Mouse (Mus musculus) heart, adult 18-20 months (tissue): ENCODE measurements around the gene Ccdc159. TPM values are rescaled to one million over a fixed set of nuclear protein-coding genes. Genes with fewer than 3 reads are reported as not detected.
A peak's percentile ranks its signal among the peaks of the same experiment; 100 is the strongest.

ENCODE experiments used
- DNase-seq, 2 experiments: peaks; one replicate each; pipeline ENCODE4 v3.0.0; 2021 to 2022; ENCODE audit warnings: mixed read lengths in 1 of 2
- long read RNA-seq, 2 experiments: library from polyadenylated mRNA; stranded (forward); transcript quantifications; one replicate each; pipeline ENCODE4 v2.0.0; 2021
- total RNA-seq, 2 experiments: library from RNA; stranded (reverse); gene quantifications; 2 replicates each; pipeline ENCODE4 v1.2.3; 2021

Ccdc159 gene
- total RNA-seq = 1 to 10 TPM; 3.7 to 6.0 TPM
- long read RNA-seq, experiment 1, partial matches to known transcripts = 3 of 8 reads
- long read RNA-seq, experiment 1, other reads (novel, unspliced or antisense) = 4 of 8 reads
- long read RNA-seq, experiment 2, partial matches to known transcripts = 0 of 6 reads
- long read RNA-seq, experiment 2, other reads (novel, unspliced or antisense) = 5 of 6 reads

DNA sequence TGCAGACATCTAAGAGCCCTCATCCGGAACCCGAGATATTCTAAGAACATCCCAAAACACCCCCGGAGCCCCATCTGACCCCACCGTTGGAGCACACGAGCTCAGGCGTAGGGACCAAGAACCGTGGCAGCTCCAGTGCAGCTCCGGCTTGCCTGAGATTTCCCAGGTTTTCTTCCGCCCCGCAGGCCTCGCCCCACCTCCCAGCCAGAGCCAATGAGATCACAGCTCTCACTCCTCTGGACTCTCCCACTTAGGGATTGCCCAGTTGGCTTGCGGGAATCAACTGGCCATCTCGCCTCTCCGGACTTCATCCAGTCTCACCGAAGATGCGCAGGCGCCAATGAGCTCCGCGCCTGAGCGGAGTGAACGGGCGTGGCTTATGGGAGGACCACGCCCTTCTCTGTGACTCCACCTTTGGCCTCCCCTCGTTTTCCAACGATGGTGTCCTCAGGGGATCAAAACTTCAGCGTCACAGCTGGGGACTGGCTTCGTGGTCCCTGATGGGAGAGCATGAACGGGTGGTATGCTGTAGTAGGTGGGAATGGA lies at the start of gene Ccdc159, which contains the start of gene Tmem205:
Gene Ccdc159, plus strand, starts transcription at position 264 of the 546 bp plus-strand sequence.
Gene Tmem205, minus strand, starts transcription at position 349 of the 546 bp plus-strand sequence.
- DNase-seq = peak; percentile 93 to 98

DNA sequence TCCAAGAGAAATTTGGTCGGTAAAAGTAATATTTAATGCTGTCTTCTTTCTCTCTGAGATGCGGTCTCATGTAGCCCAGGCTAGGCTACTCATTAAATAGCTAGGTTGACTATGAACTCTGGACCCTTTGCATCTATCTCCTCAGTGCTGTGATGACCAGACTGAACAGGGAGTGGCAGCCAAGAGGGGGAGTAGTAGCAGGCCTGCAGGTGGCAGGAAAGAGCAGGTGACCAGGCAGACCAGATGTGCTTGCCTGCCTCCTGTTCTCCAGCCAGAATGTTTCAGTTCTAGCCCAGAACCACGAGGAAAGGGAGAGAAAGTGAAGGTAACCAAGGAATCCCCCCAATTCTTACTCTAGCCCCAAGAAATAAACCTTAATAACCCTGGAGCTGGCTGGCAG lies 38.0 kb upstream of the Ccdc159 start:
- no peak for DNase-seq

DNA sequence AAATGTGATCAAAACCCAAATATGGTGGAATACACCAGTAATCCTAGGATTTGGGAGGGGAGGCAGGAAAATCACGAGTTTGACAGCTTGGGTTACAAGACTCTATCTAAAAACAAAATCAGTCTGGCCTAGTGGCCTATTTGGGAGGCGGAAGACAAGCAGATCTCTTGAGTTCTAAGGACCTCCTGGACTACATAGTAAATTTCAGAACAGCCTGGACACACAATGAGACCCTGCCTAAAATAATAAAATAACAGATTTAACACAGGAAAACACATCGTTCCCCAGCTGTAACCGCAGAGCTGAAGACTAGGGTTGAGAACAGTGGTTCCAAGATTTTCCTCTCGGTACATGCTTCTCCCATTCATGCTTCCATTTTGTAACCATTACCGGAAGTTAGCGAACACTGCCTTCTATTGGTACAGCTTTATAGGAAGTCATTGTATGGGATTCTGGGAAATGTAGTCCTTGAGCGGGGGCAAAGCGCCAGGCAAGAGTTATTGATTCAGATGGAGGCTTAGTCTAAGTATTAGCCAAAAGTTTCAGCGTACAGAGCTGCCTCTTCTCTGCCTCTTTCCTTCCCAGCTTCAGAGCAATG lies 25.9 kb upstream of the Ccdc159 start:
- peak; percentile 76 to 85 for DNase-seq

DNA sequence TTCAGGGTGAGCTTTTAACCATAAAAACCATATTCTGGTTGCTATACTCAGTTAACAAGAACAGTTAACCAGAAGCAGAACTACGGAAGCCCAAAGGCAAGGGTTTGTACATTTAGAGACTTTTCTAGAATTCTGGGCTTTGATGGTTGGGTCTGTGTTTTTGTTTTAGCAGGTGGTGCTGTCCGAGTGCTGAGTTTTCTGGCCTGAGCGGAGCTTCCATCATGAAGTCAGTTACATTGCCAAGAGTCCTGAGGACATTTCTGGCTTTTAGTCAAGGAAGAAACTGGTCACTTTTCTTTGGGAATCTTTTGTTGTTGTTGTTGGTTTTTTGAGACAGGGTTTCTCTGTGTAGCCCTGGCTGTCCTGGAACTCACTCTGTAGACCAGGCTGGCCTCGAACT lies 23.2 kb upstream of the Ccdc159 start:
- DNase-seq = no peak

DNA sequence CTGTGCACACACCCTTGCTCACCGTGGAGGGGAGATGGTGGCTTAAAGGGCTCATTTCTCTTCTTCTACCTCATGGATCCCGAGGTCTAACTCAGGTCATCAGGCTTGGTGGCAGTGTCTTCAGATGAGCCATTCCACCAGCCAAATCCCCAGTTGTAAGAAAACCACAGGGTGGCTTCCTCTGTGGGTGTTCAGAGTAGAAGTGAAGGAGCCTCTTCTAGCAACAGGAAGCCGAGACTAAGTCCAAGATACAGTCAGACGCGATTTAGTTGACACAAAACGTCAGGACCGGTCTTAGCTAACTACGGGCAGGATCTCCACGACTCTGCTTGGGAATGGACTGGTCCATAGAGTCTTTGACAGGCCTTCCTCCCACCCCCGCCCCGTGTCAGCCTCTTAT lies 19.1 kb upstream of the Ccdc159 start:
- DNase-seq = no peak

DNA sequence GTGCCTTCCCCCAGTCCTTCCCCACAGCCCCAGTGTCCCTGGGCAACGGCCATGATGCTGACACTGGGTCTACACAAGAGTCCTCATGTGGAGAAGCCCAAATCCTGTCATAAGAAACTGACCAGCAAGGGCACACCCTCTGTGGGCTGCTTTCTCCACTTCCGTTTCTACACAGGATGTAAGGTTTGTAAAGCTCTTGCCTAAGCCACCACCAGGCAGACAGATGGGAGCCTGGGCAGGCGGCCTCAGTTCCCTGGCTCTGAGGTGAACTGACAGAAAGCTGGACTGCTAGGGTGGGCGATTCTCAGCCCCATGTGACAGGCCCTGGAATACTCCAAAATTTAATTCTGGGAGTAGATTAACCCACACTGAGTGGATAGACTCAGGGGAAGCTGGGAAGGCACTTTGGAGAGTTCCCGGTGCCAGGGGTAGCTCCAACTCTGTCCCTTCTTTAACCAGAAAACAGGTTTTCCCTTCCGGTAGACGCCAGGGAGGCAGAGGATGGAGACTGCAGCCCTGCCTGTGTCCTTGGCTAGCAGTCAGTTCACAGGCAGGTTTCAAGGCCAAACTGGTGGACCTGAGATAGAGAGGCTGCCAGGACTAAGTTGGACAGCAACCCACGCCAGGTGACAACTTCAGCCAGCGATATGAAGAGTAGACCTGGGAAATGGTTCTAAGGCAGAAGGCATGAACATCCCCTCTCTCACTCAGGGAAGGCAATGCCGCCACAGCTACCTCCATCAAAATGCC lies 17.6 kb upstream of the Ccdc159 start:
- DNase-seq = no peak

DNA sequence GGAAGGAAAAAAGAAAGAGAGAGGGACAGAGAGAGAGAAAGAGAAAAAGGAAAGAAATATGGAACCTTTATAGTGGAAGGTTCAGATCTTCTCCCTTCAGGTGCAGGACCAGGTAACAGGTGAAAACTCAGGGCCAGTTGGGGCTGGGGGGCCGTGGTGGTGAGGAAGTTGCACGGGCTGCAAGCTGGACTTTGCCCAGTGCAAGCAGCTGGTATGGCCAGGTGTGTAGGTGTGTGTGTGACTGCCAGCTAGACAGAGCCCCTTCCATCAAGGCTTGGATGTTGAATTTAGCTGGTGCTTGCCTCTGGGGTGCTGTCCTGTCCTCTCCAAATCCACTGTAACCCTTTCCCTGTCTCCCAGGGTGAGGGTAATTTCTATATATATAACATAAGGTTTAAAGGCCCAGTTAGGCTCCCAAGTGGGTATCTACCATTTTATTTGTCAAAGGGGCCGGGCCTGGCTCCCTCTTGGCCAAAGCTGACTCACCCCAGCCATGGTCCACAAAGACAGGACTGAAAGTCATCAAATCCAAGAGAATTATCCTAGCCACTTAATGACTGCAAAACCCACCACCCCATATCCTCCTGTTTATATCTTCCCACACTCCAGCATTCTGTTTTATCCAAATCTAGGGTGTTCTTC lies 10.3 kb upstream of the Ccdc159 start:
- DNase-seq = no peak

DNA sequence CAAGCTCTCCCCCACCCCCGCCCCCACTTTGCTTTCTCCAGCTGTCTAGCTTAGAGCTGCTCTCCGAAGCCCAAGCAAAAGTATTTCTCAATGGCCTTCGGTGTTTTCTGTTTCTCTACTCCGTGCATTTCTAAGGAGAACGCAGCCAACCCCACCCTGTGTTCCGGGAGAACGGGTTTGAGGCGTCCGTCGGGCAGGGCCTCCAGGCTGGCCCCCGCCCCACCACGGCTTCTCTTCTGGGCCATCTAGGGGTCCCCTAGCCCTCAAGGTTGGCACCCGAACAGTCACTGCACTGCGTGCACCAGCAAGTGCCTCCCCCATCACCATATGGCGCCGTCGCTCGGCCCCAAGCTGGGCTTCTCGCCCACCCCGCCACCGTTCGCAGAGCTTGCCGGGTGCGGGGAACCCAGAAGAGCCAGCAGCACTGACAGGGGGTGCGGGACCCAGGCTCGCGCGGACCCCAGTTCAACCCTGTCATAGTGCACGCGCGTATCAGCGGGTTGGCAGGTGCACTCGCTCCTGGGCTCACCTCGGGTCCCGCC lies 9.7 kb upstream of the Ccdc159 start:
- peak; percentile 42 to 51 for DNase-seq

DNA sequence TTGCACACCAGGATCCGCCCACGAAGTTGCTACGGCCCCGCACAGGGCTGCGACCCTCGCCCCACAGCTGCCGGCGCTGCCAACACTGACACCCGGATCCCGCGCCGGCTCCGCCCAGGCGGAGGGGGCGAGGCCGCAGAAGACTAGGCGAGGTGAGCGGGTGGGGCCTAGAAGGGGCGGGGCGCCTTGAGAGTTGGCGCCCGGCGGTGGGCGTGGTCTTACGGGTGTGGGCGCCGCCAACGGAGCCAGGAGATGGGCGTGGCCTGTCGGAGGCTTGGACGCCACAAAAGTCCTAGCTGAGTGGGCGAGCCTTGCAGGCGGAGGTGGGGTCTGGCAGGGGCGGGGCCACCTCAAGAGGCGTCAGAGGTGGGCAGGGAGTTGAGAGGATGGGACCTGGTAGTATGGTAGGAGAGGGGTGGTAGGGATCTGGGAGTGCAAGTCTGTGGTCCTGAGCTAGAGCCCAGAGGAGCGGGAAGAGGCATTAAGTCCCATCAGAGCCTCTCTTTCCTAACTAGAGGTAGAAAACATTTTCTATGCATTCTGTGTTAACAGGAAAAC lies 9.2 kb upstream of the Ccdc159 start, which contains the start of gene Rab3d:
Gene Rab3d, minus strand, starts transcription at position 158 of the 558 bp plus-strand sequence.
- peak; percentile 96 to 97 for DNase-seq

DNA sequence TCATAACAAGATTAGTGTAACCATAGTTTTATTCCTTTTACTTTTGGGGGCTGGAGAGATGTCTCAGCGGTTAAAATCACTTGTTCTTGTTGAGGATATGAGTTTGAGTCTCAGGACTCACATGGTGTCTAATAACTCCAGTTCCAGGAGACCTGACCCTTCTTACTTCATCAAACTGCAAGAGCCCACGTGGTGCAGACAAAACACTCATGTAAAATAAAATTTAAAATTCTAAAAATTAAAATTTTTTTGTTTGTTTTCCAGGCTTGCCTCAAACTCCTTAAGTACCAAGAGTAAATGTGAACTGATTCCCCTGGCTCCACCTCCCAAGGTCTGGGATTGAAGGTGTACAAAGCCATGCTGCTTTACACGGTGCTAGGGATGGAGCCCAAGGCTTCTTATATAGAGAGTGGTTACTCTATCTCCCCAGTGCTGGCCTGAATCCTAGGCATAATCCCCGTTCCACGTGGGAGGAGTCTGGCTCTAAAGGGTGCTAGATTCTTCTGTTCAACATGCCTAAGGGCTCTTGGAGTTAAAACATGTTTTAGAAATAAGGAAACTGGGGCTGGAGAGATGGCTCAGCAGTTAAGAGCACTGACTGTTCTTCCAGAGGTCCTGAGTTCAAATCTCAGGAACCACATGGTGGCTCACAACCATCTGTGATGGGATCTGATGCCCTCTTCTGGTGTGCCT lies 8.4 kb upstream of the Ccdc159 start:
- no peak for DNase-seq

DNA sequence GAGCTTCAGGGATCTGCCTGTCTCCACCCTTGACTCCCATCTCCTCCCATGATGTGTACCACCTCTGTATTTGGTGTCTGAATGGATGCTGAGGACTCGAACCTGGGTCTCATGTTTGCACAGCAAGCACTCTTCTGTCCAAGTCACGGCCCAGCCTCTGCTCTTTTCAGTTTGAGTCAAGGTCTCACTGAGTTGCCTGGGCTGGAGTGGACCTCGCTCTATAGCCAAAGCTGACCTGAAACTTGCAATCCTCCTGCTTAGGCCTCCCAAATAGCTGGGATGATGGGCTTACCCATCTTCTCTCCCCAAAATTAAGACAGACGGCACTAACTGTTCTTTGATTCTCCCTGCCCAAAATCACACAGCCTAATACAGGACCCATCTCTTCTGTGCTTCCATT lies 4.2 kb upstream of the Ccdc159 start:
- DNase-seq = no peak

DNA sequence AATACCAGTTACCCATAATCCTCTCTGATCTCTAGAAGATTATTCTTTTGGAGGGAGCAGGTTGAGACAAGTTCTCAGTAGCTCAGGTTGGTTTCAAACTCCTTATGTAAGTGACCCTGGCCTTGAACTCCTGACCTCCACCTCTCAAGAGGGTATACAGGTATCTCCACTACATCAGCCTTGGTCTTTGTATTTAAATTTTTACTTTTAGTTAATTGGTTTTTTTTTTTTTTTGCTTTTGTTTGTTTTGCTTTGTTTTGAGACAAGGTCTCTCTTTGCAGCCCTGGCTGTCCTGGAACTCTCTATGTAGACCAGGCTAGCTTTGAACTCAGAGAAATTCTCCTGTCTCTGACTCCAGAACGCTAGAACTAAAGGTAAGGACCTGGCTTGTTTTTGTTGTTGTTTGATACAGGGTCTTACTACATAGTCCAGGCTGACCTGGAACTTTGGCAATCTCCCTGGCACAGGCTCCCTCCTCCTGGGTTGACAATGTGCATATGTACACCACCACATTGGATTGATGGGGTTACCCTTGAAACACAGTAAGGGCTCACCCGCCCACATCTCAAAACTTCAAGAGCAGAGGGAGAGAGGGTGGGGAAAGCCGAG lies 3.7 kb upstream of the Ccdc159 start:
- no peak for DNase-seq

DNA sequence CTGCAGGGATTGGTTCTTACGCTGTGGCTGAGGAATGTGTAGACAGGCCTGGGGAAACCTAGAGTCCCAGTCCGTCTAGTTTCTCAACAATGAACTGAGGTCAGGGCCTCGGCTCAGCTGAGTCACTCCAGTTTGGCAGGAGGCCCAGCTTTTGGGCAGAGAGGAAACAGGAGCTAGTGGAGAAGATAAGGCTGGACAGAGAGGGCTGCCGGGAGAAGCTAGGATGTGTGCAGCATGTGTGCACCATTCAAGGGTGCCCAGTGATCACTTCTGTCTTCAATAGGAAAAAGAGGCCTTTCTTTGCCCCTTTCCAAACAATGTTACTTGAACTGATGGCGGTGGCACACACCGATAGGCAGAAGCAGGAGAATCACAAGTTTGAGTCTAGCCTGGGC lies 3.2 kb upstream of the Ccdc159 start:
- DNase-seq = peak; percentile 96 to 98

DNA sequence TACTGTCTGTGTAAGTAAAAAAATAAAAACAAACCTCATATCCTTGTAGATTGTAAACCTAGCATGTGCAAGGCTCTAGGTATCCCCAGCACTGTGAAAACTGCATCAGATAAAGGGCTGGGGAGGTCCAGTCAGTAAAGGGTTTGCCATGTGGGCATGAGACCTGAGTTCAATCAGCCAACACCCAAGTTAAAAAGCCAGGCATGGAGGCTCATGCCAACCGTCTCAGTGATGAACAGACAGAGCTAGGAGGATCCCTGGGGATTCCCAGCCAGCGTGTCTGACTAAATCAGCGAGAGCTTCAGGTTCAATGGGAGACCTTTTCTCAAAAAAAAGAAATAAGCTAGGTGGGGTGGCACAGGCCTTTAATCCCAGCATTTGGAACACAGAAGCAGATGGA lies 2.2 kb upstream of the Ccdc159 start:
- no peak for DNase-seq

DNA sequence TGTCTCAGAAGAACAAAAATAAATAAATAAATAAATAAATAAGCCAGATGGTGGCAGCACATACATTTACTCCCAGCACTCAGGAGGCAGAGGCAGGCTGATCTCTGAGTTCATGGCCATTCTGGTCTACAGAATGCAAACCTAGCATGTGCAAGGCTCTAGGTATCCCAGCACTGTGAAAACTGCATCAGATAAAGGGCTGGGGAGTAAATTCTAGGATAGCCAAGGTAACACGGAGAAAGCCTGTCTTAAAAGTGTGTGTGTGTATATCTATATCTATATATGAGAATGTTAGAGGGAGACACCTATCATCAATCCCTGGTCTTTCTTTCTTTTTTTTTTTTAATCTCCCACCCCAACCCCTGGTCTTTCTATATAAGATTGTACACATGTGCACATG lies 1.8 kb upstream of the Ccdc159 start:
- no peak for DNase-seq

DNA sequence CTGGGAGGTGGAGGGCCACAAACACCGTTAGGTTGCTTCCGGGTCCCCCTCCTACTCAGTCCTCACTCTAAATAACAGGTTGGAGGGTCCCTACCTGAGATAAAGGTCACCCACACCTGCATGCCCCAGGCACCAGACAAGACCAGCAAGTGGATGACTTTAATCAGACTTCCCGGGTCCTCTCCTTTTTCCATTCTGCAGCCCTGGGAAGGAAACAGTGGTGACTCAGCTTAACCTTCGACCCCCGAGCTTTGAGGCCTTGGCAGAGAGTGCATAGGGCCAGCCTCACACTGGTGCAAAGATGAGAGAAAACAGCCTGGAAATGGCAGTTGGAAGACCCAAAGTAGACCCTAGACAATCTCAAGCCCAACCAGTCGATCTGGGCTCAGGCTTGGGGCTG lies 1.1 kb upstream of the Ccdc159 start:
- DNase-seq = peak in 1 of 2 experiments; percentile 22

DNA sequence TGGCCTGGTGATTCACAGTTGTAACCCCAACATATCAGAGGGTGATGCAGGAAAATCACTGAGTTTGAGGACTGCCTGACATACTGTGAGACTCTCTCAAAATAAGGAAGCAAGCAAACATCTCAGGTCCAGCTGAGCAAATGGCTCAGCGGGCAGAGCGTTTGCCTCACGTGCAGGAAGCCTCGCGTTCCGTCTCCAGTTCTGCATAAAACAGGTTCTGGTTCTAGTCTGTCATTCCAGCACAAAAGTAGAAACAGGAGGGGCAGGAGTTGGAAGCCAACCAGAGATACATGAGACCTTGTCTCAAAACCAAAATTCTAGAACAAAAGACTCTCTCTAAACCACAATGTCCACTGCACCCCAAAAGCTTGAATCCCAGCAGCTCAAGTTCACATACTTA lies 487 bp upstream of the Ccdc159 start:
- DNase-seq = peak in 1 of 2 experiments; percentile 18

DNA sequence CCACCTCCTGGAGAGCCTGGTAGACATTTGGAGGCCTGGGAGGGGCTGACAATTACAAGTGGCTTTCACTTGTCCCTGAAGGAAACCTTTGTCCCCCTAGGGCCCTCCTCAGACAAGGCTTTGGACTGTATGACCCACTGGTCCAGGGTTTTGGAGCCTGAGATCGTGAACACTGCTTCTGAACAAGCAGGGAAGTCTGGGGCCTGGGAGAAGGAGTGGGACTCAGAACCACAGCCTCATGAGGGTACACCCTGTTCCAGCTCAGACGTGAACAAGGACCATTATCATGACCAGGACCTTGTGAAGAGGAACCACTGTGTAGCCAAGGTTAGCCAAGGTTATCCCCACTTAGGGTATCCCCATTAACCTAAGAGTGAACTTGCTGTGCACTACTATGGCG lies 1.9 kb downstream of the Ccdc159 start:
- DNase-seq = no peak

DNA sequence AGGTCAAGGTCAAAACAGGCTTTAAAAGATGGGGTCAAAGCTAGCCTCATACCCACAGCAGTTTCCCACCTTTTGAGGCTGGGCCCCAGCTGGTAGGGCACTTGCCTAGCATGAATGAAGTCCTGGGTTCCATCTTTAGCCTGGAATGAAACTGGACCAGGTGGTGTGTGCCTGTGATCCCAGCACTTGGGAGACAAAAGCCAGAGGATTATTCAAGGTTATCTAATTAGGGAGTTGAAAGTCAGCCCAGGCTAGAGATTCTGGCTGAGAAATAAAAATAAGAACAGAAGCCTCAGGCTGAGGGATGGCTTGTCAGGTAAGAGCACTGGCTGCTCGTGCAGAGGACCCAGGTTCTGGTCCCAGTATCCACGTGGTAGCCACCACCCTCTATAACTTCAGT lies 4.7 kb downstream of the Ccdc159 start:
- DNase-seq = peak in 1 of 2 experiments; percentile 29

DNA sequence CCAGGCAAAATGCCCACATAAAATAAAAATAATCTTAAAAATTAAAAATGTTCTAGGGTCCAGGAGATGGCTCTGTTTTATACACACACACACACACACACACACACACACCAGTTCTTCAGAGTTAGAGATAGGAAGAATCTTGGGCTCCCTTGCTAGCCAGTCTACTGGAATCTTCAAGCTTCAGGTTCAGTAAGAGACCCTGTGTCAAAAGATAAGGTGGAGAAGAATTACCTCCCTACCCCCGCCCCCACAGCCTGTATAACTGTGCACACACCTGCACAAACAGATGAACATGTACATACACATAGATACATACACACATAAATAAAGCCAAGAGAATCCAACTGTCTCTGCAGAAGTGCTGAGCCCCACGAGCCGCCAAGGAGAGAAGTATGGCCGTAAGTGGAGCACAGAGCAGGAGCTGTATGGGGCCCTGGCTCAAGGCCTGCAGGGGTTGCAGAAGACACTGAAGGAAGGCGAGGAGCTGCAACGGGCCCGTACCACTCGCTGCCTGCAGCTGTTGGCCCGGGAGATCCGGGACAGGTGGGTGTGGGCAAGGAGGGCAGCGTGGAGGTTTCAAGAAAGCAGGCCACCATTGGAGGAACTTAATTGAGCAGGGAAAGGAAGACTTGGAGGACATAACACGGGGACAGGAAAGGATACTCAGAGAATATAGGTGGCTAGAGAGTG lies 5.3 kb downstream of the Ccdc159 start:
- no peak for DNase-seq
